Mouse (Mus musculus): ENCODE results near the gene Igll1.

DNA sequence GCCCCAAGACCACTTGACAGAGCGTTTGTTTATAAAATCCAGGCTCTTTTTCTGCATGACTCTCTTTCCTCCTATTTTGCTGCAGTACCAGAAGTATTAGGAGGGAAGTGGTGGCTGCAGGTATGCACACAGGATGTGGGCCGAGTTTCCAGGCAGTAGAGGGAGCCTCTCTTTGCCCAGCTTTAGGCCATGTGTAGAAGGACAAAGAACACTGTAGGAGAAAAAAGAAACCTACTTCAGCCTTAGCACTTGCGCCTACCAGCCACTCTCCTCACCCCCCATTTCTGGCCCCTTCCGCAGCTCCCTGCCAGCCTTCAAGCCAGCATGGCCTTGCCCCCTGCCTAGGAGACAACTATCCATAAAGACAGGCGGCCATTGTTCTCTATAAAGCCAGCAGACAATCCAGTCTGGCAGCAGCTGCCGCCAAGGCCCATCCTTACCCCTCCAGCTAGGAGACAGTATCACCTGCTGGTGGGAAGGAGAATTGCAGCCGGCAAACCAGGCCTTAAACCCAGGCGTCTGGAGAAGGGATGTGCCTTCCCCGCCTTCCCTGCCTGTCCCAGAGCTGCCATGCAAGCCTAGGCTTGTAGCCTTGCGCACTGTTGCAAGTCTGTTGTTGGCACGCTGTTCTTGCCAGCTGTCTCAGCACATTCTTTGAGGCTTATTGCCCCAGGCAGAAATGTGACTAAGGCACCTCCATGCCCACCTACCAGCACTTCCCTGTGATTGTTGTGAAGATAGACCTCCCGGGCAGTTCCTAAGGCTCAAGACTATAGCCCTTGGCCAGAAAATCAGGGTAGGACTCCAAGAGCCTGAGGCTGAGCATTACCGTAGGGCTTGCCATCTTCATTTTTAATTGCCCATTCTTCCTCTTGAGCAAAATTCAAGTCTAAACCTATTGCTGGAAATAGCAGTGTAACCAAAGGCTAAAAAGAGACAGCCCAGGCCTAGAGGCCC is 48.1 kb upstream of the Igll1 start:
- TF ChIP-seq POLR2A (IDR thresholded peaks at IDR 0.05; ENCODE audit: control insufficient read depth, extremely low read depth, insufficient read depth, low read length, poor library complexity): no peak
- peak; percentile 94 for TF ChIP-seq CTCF (IDR thresholded peaks at IDR 0.05; ENCODE audit: borderline replicate concordance, control insufficient read depth, extremely low read depth, insufficient read depth, low read length, poor library complexity)

Measured in thymus, adult 2 months (tissue).